Mouse (Mus musculus): ENCODE measurements around the gene Tmc4.

- TF ChIP-seq POLR2A (IDR thresholded peaks at IDR 0.05; ENCODE audit: extremely low read depth, insufficient read depth, low read length) = no peak
- TF ChIP-seq CTCF (IDR thresholded peaks at IDR 0.05; ENCODE audit: extremely low read depth, insufficient read depth, low read length) = no peak
Measured at GRCm38 (mm10) chr7:3694076-3694948, 17.0 kb upstream of the Tmc4 start.

Data from cortical plate, adult 2 months (tissue).